Mouse (Mus musculus) CD4-positive, CD25-positive, alpha-beta regulatory T cell, adult 4 months (primary cell): Measurements from ENCODE around the gene Traf2. TPM values are rescaled to one million over a fixed set of nuclear protein-coding genes. Genes with fewer than 3 reads are reported as not detected.
"Not testable (repeated sequence)": the region's sequence is repeated elsewhere in the genome, so short reads cannot be mapped to it uniquely, and the experiment has no call there.

Experiments
- ATAC-seq: one replicate; pipeline ENCODE4 v1.8.0; 2017
- polyA plus RNA-seq, 2 experiments: library from polyadenylated mRNA; unstranded; fragments of 100-300 nt; shearing (Covaris generic); gene quantifications; one replicate each; pipeline ENCODE4 v1.2.1; 2017

Traf2 gene
- polyA plus RNA-seq, 2 experiments from 2014 or later = 83.7 to 125 TPM

DNA sequence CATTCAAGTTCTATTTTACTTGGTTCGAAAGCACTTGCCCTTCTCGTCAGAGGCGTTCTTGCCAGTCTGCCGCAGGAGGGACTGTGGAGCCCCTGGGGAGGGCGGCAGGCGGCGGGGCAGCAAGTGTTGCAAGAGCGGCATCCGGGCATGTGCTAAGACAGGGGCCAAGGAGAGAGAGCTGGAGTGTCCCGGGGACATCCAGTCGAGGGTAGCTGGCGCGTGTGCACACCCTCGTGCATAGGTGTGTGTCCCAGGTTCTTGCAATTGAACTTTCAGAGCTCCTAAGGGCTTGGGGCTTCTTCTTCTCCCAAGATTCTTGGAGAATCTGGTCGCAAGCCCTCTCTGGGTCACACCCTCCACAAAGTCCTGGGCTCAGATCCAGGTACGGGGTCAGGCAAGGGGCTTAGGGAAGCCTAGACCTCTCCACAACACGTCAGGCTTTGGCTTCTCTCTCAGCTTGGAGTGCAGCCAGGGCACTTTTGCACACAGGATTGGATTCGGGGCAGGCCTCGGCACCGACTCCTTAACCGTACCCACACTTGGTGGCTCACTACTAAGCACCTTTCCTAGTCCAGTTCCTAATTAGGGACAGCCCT, 28.8 kb upstream of the Traf2 start:
- ATAC-seq = no peak

DNA sequence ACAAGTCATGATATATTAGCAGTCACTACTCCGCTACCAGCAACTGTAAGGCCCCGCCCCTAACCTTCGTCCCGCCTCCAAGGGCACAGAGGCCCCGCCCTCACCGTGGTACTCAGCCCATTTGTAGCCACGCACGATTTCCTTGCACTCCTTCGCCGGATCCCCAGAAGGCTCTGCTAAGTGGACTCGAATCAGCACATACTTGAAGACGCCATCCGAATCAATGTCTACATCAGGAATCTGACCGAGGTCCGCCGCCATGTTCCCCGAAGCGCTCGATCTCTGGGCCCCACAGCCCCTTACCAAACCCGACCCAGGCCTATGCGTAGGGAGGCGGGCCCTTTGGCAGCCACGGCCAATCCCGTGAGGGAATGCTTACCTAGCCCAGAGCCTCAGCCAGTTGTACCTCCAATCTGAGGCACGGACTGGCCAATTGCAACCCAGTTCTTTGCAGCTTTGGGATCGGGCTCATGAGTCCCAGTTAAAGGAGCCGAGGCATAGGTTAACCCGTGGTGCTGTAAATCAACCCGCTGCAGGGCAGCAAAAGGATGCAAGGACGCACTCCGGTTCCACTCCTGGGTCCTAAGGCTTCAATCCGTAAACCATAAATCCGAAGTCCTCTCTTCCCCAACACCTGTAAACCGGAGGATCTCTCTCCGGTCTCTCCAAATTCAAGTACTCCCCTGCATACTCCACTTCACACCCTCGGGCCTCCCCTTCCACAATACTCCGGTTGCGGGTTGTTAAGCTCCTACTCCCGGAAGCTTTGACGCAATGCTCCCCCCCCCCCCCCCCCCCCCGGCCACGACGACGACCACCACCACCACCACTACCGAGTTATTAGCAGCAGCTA, 28.1 kb upstream of the Traf2 start, which contains the start of the genes Mamdc4 and Phpt1:
TSS of gene Mamdc4 (minus strand) at position 267 of the 853 bp plus-strand sequence.
TSS of gene Phpt1 (minus strand) at position 646 of the 853 bp plus-strand sequence.
- ATAC-seq = peak; percentile 96

DNA sequence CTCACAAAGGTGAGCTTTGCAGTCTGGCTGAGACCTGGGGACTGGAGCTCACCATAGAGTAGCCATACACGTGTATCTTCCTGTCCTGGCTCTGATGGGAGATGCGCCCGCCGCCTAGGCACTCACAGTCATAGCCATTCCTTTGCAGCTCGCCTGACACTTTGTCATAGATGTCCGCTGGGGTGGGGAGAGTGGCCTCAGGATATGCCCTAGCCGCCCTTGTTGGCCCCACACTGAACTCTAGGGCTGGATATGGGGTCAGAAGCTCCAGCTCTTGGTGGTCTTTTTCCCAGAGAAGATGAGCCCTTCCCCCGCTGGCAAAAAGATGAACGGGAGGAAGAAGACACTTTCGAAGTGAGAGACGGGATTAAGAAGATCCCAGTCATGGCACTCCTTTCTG, 27.4 kb upstream of the Traf2 start:
- ATAC-seq = no peak

DNA sequence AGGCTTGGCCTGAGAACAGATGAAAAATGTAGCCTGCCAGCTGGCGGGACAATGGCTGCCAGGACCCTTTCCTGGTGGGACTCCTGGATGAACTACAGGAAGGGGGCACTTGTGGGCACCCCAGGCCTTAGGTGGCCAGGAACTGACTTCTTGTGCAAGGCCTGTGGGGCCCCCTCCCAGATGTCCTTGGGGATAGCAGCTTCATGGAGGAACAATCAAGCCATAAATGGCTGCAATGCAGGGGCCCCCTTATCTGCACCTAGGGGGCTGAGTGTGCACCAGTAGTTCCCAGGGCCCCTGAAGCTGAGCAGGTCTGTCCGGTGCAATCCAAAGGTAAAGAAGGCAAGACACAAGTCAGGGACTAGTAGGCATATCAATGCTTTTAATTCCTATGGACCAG, 26.3 kb upstream of the Traf2 start:
- no peak for ATAC-seq

DNA sequence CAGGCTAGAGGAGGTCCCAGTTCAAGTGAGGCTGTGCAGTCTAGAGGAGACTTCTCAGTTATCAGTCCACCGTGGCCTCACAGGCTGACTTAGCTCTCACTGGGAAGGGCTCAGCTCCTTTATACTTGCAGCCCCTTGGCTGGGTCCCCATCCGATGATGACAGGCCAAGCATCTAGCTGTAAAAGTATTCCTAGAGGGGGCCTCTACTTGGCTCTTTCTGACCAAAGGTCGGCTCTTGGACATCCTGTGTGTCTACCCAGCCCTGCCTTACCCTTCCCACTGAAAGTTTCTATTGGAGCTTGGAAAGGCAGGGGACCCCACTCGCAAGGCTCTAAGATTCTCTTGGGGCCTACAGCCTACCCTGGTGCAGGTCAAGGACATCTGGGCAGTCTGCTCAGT, 24.5 kb upstream of the Traf2 start:
- ATAC-seq = no peak

DNA sequence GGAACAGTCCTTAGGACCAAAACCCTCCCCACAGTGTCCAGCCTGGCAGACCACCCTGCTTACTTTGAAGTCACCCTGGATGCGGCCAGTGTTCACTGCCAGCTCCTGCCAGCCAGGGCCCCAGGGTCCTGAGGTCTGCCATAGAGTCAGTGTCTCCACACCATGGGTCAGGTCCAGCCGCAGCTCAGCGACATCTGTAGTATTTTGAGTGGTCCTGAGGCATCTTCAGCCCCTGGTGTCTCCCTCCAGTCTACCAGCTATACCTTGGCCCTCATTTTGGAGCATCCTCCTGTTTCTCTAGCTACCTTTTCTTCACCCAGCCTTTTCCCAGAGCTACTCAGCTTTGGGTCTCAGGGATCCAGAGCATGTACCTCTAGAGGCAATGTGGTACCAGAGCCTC, 22.6 kb upstream of the Traf2 start:
- ATAC-seq = no peak

DNA sequence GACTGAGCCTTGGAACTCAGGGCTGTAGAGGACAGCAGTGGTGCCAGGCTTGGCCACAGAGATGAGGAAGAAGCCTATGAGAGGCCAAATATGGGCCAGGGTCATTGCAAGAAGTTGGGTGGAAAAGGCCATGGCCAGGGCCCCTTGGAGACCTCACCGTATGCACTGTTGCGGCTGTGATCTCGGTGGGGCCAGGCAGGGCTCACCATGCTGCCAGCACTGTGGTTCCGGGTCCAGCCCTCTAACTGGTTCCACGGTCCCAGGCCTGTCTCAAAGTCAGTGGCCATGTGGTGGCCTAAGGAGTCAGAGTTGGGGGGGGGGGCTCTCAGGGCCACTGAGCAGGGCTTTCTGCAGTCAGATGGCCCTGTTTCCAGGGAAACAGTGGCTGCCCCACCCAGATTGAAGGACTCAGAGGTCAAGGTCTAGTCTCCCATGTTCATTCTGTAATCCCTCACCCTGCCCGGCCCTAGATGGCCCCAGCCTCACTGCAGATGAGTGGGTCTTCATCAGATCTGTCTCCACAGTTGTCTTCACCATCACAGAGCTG, 21.8 kb upstream of the Traf2 start:
- ATAC-seq = no peak

DNA sequence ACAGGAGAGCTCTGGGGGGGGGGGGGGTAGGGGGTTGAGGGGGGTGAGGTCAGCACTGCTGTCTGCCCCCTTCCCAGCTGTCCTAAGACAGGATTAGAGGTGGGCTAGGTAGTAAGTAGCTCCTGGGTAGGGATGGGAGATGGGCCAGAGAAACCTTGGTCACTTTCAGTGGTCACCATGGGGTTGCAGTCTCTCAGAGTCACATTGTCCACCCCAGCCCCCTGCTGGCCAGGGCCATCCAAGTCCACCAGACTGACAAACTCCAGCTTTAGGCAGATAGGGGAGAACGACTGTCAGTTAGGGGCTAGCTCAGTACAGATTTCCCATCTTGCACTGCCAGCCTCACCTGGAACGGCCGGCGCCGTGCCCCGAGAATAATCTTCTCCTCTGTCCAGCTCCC, 19.8 kb upstream of the Traf2 start:
- no peak for ATAC-seq

DNA sequence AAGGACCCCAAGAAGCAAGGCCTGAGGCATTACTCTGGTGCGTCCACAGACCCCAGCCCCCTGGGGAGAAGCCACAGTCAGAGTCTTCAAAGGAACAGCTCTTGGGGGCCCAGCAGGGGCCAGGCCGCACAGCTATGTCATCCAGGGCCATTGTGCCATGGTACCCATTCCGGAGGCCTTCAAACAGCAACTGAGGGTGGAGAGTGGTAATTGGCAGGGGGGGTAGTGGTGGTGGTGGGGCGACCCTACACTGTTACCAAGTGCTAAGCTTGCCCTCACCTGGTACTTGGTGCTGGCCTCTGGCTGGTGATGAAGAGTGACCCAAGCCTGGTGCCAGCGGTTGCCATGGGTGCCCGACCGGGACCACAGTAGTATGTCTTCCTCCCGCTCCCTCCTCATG, 19.0 kb upstream of the Traf2 start:
- no peak for ATAC-seq

DNA sequence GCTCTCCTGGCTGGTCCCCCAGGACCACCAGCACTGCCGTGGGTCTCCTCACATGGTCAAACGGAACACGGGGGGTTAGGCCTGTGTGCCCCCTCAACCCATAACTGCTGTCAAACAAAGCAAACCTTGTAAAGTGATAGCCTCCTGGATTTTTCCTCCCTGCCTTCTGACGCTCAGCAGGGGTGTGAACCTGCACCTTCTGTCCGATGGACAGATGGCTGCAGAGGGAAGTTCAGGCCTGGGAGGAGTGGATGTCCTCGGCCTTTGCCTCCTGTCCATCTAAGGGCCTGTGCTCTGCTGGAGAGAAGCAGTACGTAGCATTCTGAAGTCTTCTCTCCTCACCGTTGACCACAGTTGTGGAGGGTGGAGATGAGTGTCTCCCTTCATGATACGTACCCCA, 15.2 kb upstream of the Traf2 start:
- ATAC-seq = no peak

DNA sequence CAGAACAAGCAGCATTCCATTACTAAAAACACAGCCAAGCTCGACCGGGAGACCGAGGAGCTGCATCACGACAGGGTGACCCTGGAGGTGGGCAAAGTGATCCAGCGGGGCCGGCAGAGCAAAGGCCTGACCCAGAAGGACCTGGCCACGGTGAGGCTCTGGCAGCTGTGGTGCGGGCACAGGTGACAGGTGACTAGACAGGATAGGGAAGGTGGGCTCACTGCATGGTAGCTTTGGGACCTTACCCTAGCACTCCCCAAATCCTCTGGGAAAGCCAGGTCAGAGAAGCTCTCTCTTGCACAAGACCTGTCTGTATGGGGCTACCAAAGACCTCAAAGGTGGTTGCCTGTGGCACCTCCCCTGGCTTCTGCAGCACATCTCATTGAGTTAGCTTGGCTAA, 13.8 kb upstream of the Traf2 start:
- ATAC-seq = no peak

DNA sequence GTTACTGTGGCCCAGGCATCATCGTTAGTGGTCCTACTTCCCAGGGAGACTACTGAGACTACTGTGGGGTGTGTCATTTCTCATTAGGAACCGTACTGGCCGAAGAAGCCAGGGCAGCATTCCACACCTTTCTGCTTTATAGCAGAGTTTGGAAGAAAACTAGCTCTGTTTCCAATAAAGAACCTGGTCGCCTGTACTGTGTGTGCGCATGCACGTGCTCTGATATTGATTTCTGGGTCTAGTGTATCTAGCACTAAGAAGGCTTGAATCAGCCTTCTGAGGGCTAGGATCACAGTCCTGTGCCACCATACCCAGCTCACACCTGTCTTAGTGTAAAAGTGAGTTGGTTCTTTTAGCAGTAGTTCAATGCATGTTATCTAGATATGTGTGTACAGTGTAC, 12.0 kb upstream of the Traf2 start:
- ATAC-seq = no peak

DNA sequence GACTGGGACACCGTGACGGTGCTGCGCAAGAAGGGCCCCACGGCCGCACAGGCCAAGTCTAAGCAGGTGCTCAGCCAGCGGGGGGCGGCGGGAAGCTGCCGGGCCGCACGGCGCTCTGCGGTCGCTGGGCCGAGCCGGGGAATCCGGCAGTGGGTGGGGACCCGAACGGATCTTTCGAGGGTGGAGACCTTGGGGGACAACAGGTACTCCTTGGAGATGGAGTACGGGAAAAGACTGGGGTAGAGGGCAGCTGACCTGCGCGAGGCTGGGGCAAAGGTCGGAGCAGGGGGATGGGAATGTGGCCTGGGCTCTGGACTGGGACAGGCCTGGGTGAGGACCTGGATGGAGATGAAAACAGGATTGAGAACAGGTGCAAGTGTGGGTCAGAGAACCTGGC, 11.2 kb upstream of the Traf2 start:
- ATAC-seq = peak; percentile 45

DNA sequence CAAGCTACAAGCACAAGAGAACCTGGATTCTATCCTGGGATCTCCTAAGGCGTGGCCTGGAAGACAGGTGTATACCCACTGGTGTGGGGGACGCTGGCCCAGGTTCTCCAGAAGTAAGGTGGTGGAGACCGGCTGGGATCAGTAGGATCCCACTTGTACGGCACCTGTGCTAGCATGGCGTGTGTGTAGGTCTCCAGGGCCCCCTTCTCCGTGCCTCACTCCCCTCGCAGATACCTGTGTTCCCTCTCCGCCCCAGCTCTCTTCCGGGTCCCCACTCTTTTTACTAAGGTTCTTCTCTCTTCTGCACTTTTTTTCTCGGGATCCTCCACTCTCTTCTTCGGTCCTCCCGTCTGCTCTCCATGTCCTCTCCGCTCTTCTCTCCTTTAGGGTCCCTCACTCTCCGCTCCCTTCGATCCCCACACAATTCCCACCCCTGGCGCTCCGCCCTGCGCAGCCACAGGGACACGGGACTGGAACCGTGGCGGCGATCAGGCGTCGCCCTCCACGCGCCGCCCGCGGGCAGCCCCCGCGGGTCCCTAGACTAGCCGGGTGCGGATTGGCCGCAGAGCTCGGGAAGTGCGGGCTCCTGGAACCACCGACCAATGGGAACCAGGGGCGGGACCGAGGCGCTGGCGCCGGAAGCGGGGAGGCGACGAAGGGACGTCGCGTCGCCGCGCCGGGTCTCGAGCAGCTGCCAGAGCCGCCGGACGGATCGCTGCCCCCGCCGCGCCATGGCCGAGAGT, 10.7 kb upstream of the Traf2 start, which contains the start of gene Edf1:
TSS of gene Edf1 (plus strand) at position 627 of the 743 bp plus-strand sequence.
- peak; percentile 99 for ATAC-seq

DNA sequence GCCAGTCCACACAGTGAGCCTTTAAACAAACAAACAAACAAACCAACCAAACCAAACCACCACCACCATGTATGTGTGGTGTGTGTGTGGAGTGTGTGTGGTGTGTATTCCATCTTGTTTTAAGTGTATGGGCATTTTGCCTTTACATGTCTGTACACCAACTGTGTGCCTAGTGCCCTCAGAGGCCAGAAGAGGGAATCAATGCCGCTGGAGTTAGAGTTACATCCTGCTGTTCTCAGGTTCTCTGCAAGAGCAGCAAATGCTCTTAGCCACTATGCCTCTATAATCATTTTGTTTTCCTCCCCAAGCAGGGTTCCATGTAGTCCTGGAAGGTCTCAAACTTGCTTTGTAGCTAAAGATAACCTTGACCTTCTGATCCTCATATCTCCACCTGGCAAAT, 9.6 kb upstream of the Traf2 start:
- no peak for ATAC-seq

DNA sequence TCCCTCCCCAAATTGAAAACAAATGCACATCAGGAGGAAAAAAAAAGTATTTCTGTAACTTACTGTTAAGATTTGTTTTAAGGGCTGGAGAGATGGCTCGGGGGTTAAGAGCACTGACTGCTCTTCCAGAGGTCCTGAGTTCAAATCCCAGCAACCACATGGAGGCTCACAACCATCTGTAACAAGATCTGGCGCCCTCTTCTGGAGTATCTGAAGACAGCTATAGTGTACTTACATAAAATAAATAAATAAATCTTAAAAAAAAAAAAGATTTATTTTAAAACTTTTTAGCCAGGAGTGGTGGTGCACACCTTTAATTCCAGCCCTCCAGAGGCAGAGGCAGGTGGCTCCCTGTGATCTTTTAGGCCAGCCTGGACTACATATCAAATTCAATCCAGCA, 8.7 kb upstream of the Traf2 start:
- ATAC-seq = not testable (repeated sequence)

DNA sequence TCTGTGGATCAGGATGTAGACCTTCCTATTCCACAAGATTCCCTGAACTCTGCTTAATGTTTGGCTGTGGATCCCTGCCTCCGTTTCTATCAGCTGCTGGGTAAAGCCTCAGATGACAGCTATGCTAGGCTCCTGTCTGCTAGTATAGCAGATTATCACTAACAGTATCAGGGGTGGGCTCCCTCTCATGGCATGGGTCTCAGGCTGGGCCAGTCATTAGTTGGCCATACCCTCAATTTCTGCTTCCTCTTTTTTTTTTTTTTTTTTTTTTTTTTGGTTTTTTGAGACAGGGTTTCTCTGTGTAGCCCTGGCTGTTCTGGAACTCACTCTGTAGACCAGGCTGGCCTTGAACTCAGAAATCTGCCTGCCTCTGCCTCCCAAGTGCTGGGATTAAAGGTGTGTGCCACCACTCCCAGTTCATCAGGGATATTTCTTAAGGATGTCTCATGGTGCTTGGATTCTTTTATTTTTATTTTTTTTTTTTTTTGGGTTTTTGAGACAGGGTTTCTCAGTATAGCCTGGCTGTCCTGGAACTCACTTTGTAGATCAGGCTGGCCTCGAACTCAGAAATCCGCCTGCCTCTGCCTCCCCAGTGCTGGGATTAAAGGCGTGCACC, 6.5 kb upstream of the Traf2 start:
- not testable (repeated sequence) for ATAC-seq

DNA sequence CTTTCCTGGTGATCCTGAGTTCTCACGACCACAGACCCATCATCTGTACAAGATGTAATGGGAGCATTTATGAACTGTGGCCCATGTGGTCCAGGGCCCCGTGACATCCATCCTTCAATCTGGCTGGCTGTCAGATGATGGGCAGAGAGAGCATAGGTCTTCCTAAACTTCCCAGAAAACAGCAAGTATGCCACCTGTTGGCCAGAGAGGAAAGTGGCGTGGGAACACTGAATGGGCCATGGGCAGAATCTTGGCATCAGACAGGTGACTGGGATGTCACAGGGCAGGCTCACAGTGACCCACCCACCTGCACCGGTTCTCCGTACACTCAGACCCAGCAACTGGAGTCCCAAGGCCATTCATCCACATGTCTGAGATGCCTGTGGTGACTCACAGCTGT, 4.4 kb upstream of the Traf2 start:
- no peak for ATAC-seq

DNA sequence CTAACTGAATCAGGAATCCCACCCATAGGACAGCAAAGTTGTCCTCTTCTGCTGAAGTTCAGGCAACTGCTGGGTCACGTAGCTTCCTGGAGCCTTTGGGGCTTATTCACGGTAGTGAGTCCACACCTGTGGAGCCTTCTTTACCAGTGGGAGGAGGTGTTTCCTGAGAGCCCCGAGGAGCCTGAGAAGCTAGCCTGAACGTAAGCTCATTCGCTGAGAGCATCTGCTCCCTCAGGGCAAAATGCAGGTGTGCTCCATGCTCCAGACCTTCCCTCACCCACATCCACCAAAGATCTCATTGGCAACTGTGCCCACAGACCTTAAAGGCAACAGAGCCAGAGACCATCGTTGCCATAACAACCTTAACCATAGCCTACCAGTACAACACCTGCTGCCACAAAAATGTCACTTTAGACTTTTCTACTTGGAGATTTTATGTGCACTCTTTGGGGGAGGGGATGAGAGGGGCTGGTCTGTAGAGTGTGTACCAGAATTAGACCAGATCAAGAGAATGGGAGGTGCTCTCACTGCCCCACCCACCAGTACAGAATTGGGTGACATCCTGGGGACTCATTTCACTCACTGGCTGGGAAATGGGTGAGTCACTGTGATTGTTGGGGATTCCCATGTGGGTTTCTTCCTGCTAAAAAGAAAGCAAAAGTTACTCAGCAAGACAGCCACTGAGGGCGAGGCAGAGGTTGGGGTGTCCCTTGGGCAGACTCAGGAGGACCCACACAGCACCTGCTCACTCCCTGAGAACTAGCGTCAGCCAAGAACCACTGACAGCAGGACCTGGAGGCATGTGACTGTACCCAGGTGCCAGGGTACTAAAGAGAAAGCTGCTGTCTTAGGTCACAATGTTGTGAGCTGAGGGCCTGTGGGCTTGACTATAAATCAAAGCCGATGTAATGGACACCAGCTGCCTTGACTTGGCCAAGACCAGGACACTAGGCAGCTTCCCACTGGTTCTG, 2.6 kb upstream of the Traf2 start:
- ATAC-seq = peak; percentile 74

DNA sequence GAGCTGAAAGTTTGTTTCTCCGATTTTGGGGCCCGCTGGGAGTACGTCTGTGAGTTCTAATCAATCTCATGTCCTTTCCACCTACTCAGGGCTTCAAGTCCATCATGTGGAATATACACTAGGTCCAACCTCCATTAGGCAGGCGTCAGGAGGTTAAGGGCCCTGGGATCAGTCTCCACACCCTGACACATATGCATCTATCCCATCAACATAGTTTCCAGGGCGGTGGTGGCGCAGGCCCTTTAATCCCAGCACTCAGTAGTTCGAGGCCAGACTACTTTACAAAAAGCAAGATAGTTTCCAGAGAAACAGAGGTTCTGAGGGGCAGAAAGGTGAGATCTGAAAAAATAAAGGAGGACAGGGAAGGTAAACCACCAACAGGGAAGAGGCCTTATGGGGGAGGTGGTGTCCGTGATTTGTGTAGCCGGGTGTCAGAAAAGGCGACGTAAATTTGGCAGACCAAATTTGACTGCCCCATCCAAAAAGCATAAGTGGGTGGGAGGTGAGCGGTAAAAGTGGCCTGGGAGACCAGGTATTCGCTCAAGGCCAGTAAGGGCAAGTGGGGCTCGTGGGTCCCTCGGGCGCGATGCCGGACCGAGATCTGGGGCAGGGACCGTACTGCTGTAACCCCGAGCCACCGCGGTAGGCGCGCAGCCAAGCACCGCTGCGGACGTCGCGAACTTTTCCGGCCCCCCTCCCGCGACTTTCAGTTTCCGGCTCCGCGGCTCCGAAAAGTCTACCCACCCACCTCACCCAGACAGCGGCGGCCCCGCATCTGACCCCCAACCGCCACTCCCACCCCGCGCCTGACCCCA, 537 bp downstream of the Traf2 start:
- peak; percentile 9 for ATAC-seq
